Mouse (Mus musculus): ENCODE measurements around the gene Cabp4. TPM values are rescaled to one million over a fixed set of nuclear protein-coding genes. Genes with fewer than 3 reads are reported as not detected.

The Cabp4 gene
- total RNA-seq, 2 experiments from 2014 or later, result 0.43 TPM; not detected in 1

DNA sequence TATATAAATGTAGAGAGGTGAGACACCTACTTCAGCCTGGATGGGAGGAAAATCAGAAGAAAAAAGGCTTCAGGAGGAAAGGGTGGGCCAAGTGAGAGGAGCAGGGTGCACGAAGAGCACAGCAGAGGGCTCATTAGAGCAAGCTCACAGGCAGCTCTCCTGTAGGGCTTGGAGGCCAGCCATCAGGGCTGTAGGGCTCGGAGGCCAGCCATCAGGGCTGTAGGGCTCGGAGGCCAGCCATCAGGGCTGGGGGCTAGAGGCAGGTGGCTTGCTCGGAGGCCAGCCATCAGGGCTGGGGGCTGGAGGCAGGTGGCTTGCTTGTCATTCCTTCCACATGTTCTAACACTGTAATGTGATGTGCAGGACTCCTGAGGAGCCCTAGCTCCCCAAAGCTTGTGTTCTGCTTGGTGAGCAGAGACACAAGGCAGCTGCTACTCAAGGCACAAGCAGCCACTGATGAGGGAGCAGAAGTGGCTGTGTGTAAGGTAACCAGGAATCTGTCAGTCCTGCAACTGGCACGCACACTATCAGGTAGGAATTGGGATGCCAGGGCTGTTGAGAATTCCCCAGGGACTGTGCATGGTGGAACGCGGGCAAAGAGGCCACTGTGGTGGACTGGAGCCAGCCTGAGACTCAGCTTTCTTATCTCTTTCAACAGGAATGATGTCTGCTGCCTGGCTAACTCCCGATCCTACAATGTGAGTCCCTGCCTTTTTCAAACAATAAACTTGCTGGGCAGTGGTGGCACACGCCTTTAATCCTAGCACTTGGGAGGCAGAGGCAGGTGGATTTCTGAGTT lies 23.0 kb upstream of the Cabp4 start:
- no peak for ATAC-seq (replicated peaks; ENCODE audit: low FRiP score, poor library complexity, severe bottlenecking)

DNA sequence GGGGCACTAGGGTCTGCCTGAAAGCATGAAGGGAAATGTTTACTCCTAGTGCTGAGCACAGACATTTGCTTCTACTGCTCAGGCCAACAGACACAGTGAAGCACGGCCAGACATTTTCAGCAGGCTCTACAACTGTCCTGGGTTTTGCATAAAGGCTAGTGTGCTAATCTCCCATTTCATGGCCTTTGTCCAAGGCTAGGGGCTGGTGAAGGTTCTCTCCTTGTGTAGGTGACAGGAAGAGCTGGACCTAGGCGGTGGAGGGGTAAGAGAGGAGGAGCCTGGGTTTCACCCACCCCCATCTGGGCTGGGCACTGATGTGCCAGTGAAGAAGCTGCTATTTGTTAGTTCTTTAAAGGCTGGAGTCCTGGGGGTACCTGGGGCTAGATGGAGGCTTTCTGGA lies 20.9 kb upstream of the Cabp4 start:
- ATAC-seq (replicated peaks; ENCODE audit: low FRiP score, poor library complexity, severe bottlenecking), result no peak

DNA sequence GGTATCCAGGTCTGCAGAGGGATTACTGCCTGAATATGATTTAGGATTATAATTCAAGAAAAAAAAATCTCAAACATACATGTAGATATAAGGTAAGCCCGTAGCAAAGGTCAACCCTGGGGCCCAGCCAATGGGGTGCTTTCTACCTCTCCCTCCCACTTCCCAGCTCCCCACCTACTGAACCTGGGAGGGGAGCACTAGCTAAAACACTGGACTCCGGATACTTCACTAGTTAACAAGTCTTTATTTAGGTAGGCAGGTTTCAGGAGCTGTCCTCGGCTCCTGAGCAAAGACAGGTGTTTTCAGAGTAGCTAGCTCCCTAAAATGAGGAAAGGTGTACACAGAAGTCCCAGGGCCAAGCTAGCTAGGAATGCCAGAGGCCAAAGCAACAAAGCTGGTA lies 20.3 kb upstream of the Cabp4 start:
- ATAC-seq (replicated peaks; ENCODE audit: low FRiP score, poor library complexity, severe bottlenecking), result no peak

DNA sequence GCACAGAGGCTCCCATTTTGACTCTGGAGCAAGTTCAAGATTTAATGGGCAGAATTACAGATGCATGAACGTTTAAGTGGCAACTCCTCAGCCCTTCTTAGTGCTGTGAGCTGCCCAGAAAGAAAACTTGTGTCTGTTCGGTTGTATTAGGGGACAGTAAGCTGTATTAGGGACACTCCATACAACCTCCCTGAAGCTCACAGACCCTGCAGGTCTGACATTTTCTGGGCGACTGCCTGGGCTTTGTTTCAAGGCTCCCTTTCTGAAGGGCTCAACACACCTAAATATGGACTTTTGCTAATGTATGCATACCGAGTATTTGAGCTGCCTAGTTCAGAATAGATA lies 19.7 kb upstream of the Cabp4 start:
- no peak for ATAC-seq (replicated peaks; ENCODE audit: low FRiP score, poor library complexity, severe bottlenecking)

DNA sequence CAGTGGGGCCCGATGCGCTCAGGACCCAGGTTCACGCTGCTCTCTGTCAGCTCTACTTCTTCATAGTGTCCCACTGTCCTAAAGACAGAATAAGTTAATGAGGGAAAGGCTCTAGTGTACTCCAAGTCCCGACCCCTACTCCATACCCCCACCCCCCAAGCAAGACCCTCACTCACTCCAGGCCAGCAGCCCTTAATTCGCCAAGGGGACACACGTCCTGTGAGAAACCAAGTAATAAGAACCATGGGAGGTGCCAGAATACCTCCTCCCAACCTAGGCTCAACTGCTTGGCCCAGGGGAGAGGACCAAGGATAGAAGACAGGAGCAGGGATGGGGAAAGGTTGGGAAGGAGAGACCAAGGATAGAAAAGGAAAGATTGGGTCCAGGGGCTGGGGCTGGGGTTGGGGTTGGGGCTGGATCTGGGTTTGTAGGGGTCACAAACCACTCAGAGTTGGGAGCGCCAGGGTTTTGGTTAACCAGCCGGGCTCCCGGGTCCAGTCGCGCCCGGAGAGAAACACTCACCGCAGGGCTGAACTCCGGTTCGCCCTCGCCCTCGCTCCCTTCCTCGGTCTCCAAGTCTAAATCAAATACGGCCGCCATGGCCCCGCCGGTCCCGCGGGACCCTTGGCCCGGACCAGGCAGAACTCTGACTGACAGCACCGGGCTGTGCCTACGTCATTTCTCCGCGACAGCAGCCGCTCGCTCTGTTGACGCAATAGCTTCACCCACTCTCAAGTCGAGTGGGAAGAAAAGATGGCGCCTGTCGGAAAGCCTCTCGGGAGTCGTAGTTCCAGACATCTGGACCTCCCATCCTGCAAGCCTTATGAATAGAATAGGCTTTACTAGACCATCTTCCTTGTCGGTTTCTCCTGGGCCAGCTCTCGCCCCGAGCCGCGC lies 19.1 kb upstream of the Cabp4 start, which contains the start of gene Rps6kb2:
TSS of gene Rps6kb2 (minus strand) at position 709 of the 897 bp plus-strand sequence.
- ATAC-seq (replicated peaks; ENCODE audit: low FRiP score, poor library complexity, severe bottlenecking), result peak; percentile 85

DNA sequence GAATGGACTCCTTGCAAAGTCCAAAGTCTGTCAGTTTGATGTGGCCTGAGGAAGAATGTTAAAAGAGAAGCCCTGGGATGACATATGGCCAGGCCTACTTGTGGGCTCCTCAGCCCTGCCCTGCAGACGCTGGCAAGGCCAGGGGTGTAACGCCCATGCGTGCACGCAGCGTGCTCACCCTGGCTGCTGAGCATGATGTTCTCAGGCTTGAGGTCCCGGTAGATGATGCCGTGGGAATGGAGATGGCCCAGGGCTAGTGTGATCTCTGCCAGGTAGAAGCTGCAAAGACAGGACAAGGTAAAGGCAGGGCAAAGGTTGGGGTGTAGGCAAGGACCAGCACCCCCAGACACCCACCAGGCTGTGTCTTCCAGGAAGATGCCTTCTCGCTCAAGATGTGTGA lies 15.2 kb upstream of the Cabp4 start:
- no peak for ATAC-seq (replicated peaks; ENCODE audit: low FRiP score, poor library complexity, severe bottlenecking)

DNA sequence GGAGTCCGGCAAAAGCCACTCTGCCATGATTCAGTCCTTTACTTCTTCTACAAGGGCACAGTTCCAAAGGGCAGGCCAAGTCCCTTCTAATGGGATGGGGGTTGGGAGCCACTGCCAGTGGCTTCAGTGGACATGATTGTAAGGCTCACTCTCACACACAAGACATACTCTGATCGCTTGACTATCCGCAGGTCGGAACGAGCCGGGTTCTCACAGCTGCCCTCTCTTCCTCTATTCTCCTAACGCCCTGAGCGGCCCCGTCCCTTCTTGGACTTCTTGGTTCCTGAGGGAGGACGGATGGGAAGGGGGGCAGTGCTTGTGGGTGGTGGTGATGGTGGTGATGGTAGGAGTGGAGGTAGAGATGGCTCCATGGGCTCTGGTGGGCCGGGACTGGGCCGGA lies 12.9 kb upstream of the Cabp4 start:
- no peak for ATAC-seq (replicated peaks; ENCODE audit: low FRiP score, poor library complexity, severe bottlenecking)

DNA sequence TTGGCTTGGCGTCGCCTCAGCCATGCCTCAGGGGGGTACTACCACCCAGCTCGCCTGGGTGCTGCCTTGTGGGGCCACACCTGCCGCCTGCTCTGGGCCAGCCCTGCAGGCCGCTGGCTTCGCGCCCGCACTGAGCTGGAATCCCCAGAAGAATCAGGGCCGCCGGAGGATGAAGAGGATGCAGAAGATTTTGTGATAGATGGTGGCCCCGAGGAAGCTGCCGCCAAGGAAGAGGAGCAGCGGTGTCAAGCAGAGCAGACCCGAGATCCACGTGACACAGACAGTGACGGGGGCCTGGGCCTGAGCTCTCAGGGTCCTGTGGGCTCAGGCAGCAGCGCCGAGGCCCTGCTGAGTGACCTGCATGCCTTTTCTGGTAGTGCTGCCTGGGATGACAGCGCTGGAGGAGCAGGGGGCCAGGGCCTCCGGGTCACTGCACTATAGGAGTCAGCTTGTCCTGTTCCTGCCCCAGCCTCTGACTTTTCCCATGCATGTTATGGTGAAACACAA lies 12.3 kb upstream of the Cabp4 start:
- no peak for ATAC-seq (replicated peaks; ENCODE audit: low FRiP score, poor library complexity, severe bottlenecking)

DNA sequence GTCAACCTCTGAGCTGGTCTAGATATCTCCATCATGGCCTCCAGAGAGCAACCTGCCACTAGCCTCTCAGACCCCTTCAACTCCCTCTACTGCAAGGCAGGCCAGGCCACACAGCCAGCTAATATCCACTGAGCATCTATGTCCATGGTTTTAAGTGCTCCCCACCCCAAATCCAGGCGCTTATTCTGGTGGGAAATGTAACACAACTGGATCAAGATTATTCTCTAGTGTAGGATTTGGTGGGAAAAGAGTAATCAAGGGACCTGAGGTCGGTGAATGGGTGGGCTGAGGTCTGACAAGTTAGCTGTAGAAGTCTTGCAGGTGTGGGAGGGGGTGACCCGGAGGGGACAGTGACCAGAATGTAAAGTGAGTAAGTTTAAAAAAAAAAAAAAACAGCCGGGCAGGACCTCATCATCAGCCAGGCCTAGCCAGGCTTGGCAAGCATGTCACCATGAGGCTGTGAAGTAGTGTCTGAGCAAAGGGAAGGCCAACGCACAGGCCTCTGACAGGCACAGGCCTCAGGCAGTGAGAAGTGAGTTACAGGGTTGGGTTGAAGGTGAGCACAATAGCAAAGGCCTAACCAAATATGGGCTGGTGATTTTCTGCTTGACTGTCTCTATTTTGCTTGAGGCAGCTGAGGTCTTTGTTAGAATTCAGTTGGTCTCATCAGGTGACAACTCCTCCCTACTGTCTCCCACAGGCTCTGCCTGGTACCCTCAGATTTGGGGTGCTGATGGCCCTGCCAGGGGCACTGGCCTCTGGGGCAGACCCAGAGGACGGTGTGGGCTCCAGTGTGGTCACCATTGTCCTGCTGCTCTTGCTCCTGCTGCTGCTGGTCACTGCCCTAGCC lies 11.6 kb upstream of the Cabp4 start:
- ATAC-seq (replicated peaks; ENCODE audit: low FRiP score, poor library complexity, severe bottlenecking), result no peak

DNA sequence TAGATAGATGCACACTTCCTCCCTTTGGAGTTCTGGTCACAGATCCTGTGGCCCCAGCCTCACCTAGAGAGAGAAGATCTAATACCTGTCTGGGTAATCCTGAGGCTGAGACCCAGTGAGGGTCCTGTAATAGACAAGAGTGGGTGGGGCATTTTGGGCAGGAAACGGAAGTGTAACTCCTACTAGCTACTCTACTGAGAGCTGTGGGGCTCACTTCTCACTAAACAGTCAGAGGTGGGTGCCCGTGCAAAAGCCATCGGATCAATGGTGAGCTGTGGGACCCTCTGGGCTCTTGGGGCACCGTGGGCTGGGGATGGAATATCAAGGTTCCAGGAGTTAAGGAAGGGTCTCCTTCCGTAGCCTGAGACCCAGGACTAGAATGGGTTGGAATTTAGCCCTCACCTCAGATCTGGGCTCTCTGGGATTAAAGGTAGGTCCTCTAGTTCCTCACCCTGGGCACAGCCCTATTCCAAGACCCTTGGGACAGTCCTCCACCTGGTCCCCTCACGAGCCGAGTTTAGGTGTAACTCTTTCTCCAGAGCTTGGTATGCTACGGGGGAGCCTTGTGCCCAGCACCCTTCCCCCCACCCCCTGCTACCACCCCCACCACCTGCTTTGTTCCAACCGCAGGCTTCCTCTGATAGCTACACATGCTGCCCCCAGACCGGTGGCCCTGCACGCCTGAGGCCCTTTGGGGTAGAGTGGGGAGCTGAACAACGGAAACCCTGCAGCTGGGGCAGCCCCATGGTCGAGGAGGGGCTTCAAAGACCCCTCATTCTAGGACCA lies 10.8 kb upstream of the Cabp4 start:
- ATAC-seq (replicated peaks; ENCODE audit: low FRiP score, poor library complexity, severe bottlenecking), result no peak

DNA sequence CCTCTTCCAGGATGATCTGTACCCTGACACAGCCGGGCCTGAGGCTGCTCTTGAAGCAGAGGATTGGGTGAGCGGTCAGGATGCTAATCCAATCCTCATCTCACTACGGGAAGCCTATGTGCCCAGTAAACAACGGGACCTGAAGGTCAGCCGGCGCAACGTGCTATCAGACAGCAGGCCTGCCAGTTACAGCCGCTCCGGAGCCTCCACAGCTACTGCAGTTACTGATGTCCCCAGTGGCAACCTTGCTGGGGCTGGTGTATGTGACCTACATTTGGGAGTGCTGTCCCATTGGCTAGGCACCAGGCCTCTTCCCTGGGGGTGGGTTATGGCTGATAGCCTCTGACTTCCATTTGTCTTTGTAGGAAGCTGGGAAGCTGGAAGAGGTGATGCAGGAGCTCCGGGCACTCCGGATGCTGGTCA lies 9.4 kb upstream of the Cabp4 start, which contains the start of gene Ptprcap:
TSS of gene Ptprcap (plus strand) at position 373 of the 423 bp plus-strand sequence.
- ATAC-seq (replicated peaks; ENCODE audit: low FRiP score, poor library complexity, severe bottlenecking), result no peak

DNA sequence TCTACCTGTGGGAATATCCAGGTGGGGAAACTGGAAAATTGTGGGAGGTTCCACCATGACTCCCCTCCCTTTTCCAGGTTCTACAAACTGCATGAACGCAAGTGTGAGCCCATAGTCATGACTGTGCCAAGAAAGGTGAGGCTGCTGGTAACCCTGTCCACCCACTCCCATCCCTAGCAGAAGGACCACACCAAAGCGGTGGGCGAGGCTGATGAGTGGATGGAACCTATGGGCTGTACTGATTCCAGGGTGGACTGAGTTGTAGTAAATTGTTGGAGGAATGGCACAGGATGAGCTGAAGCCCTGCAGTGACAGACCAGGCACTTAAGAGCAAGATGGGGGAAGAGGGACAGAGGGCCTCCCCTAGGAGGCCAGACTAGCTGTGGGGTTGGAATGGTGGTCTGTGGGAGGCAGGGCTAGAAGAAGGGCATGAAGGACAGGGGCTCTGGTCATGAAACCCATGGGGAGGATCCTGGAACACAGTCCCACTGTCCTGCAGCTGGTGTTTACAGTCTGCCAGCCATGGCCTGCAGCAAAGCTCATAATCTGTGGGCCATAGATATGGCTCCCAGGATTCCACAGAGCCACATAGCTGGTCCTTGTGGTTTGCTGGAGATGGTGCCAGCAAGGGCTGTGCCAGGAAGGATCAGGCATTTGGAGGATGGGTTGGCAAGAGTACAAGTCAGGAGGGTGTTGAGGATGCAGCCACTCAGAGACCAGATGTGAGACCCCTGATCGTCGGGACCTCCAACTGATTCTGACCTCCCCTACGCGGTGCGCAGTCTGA lies 8.8 kb upstream of the Cabp4 start:
- no peak for ATAC-seq (replicated peaks; ENCODE audit: low FRiP score, poor library complexity, severe bottlenecking)

DNA sequence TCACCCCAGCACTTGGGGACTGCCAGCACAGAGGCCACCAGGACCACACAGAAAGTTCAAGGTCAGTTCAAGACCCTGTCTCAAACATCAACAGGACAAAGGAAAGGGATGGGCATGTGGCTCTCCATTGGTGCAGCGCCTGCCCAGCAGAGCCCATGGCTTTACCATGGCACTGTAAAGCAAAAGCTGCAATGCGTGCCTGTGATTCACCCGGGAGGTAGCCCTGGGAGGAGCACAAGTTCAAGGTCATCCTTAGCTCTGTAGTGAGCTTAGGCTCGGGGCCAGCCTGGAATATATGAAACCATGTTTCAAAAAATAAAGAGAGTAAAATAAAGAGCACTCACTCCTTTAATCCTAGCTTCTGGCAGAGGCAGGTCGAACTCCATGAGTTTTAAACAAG lies 8.1 kb upstream of the Cabp4 start:
- no peak for ATAC-seq (replicated peaks; ENCODE audit: low FRiP score, poor library complexity, severe bottlenecking)

DNA sequence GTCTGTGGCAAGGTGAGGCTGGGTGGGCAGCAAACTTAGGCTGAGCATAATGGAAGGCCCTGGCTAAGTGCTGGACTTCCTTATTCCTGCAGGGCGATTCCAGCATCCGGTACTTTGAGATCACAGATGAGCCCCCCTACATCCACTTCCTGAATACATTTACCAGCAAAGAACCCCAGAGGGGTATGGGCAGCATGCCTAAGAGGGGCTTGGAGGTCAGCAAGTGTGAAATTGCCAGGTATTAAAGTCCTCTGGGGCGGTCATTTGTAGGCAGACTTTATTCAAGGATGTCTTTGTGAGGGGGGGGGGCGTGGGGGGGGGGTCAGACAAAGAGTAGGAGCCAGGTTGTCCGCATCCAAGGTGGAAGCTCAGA lies 7.6 kb upstream of the Cabp4 start:
- no peak for ATAC-seq (replicated peaks; ENCODE audit: low FRiP score, poor library complexity, severe bottlenecking)

DNA sequence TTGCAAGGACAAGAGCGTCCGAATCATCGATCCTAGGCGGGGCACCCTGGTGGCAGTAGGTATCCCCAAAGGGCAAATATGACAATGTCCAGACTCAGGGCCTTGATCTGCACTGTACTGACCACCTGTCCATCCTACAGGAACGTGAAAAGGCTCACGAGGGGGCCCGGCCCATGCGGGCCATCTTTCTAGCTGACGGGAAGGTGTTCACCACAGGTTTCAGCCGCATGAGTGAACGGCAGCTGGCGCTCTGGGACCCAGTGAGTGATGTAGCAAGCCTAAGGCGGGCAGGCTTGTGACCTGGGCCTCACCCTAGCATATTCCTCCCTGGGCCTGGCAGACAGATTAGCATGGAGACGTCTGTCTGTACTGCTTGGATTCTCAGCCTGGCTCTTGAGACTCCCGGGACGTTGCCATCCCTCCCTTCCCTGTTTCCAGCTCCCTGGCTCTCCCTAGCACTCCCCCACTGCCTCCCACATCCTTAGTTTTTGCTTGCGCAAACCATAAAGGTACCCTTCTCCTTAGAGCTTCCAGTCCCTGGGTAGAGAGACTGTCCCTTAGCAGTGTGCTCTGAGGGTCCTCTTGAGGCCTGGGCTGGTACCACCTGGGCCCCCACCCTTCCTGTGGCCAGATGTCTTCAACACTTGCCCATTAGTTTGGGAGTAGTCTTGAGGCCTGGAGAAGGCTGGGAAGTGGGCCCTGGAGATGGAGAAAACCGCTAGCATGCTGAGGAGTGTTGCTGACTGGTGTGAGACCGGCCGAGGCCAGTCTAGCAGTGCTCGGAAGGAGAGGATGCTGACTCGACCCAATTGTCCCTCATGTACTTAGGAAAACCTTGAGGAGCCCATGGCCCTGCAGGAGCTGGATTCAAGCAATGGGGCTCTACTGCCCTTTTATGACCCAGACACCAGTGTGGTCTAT lies 7.0 kb upstream of the Cabp4 start:
- ATAC-seq (replicated peaks; ENCODE audit: low FRiP score, poor library complexity, severe bottlenecking), result no peak

DNA sequence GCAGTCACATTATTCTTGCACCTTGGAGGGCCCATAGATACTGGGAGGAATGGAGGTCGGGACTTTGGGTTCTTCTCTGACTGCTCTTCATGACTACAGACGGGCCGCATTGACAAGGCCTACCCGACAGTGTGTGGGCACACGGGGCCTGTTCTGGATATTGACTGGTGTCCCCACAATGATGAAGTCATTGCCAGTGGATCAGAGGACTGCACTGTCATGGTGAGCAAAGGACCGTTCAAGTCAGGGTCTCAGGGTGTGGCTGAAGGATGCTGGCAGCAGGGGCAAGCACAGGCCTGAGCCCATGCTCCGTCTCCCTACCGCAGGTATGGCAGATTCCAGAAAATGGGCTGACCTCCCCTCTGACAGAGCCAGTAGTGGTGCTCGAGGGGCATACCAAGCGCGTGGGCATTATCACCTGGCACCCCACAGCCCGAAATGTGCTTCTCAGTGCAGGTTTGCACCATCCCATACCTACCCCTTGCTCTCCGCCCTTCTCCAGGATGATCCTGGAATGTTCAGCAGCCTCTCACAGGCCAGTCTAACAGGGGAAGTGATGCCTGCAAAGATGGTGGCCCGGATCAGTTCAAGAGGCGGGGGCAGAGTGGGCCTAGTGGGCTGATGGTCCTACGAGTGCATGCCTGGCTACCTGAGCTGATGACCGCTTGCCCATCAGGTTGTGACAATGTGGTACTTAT lies 6.1 kb upstream of the Cabp4 start:
- ATAC-seq (replicated peaks; ENCODE audit: low FRiP score, poor library complexity, severe bottlenecking), result no peak

DNA sequence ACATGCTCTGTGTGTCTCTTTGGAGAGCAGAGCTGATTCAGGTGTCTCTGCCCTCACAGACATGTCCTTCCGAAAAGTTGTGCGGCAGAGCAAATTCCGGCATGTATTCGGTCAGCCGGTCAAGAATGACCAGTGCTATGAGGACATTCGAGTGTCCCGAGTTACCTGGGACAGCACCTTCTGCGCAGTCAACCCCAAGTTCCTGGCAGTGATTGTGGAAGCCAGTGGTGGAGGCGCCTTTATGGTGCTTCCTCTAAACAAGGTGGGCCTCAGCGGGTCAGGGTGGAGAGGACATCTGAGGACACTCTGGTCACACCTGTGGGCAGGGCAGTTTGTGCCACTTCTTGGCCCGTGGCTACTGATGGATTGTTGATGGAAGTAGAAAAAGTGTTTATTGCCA lies 5.5 kb upstream of the Cabp4 start:
- ATAC-seq (replicated peaks; ENCODE audit: low FRiP score, poor library complexity, severe bottlenecking), result no peak

All from erythroblast, adult 5-6 weeks (primary cell).